Mouse (Mus musculus): Measurements from ENCODE around the gene 6430628N08Rik. TPM values are rescaled to one million over a fixed set of nuclear protein-coding genes. Genes with fewer than 3 reads are reported as not detected.
A peak's percentile ranks its signal among the peaks of the same experiment; 100 is the strongest.

Gene 6430628N08Rik
- polyA plus RNA-seq, 1 experiment from 2014 or later: not detected

- WGBS: 95% methylated on average over 5 of the region's 5 CpGs
- peaks cover 15% of the 10 kb centered on the region for H3K27me3 ChIP-seq (ENCODE audit: control insufficient read depth, insufficient read depth, low read length)
- ATAC-seq (ENCODE audit: low read depth): no peak
Observed at GRCm38 (mm10) chr4:115922688-115923087, 32.2 kb downstream of the 6430628N08Rik start.

DNA sequence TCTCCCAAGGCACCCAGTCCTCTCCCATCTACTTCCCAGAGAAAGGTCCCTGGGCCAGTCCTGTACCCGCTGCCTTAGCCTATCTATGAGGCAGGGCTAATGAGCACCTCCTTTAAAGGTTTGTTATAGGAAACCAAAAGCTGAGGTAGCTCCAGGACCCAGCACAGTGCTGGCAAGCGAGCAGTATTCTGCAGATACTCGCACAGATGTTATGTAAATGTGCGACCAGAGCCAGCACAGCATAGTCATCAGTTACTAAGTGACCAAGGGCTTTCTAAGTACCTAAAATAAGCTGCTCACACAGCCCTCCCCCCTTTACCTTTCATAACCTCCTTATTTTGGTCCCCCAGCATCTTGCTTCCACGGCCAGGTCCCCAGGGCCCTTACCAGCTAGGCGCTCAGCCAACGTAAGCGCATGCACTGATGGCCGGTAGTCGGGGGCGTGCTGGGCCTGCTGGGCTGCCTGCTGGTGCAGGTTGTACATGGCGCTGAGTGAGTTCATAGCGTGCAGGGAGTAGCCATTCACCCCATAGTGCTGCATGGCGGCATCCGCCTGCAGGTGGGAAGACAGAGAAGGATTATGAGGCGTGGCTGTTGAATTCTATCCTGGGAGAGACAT is 32.9 kb downstream of the 6430628N08Rik start:
- WGBS: 67% methylated on average over 16 of the region's 16 CpGs
- H3K9me3 ChIP-seq (ENCODE audit: control insufficient read depth, low read length): no peaks in the 10 kb centered on the region
- no peak overlapping the region for H3K4me3 ChIP-seq (ENCODE audit: low read depth, low read length)
- H3K9ac ChIP-seq (replicated peaks; ENCODE audit: low read depth, low read length): no peak overlapping the region
- ATAC-seq (ENCODE audit: low read depth): no peak
- no peak overlapping the region for H3K4me2 ChIP-seq (ENCODE audit: low read depth, low read length)
- H3K27ac ChIP-seq (ENCODE audit: low read depth, low read length): no peak overlapping the region
- 0 out of 2 replicates have a peak, but pooled peaks cover 2% of the 10 kb centered on the region for H3K4me1 ChIP-seq (ENCODE audit: control insufficient read depth, insufficient read depth, low read length)
- H3K27me3 ChIP-seq (ENCODE audit: control insufficient read depth, insufficient read depth, low read length): peaks cover 18% of the 10 kb centered on the region
- H3K36me3 ChIP-seq (ENCODE audit: control insufficient read depth, insufficient read depth, low read length): no peaks in the 10 kb centered on the region

More at GRCm38 (mm10) chr4:115922688-115923087, 32.2 kb downstream of the 6430628N08Rik start:
- H3K4me1 ChIP-seq (ENCODE audit: control insufficient read depth, insufficient read depth, low read length): 0 out of 2 replicates have a peak, but pooled peaks cover 5% of the 10 kb centered on the region
- H3K9me3 ChIP-seq (ENCODE audit: control insufficient read depth, low read length): no peaks in the 10 kb centered on the region
- no peak overlapping the region for H3K9ac ChIP-seq (replicated peaks; ENCODE audit: low read depth, low read length)
- H3K27ac ChIP-seq (ENCODE audit: low read depth, low read length): no peak overlapping the region
- no peak overlapping the region for H3K4me3 ChIP-seq (ENCODE audit: low read depth, low read length)
- H3K4me2 ChIP-seq (ENCODE audit: low read depth, low read length): no peak overlapping the region
- H3K36me3 ChIP-seq (ENCODE audit: control insufficient read depth, insufficient read depth, low read length): no peaks in the 10 kb centered on the region

DNA sequence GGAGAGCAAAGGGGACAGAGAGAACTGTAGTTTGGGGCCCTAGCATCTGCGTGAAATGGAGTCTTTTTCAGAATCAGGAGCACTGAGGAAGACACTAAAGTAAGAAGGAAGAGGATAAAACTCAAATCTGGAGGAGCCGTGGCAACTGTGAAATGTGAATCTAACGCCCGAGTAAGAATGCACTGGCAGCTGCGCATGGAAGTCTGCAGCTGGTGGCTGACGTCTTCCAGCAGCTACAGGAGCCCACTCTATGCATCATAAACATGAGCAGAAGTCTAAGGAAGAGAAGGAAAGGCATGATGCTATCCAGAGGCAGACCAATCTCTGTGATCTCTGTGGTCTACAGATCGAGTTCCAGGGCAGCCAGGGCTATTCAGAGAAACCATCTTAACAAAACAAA is 37.2 kb downstream of the 6430628N08Rik start:
- Histone ChIP-seq H3K9ac (replicated peaks; ENCODE audit: low read depth, low read length) (no peak overlapping the region), H3K27ac (ENCODE audit: low read depth, low read length) (no peak overlapping the region), H3K4me1 (ENCODE audit: control insufficient read depth, insufficient read depth, low read length) (0 out of 2 replicates have a peak, but pooled peaks cover 2% of the 10 kb centered on the region), H3K4me3 (ENCODE audit: low read depth, low read length) (no peak overlapping the region), H3K27me3 (ENCODE audit: control insufficient read depth, insufficient read depth, low read length) (peaks cover 49% of the 10 kb centered on the region), H3K36me3 (ENCODE audit: control insufficient read depth, insufficient read depth, low read length) (no peaks in the 10 kb centered on the region), H3K9me3 (ENCODE audit: control insufficient read depth, low read length) (no peaks in the 10 kb centered on the region), H3K4me2 (ENCODE audit: low read depth, low read length) (no peak overlapping the region)
- no peak for ATAC-seq (ENCODE audit: low read depth)
- 58% methylated on average over 7 of the region's 7 CpGs for WGBS

DNA sequence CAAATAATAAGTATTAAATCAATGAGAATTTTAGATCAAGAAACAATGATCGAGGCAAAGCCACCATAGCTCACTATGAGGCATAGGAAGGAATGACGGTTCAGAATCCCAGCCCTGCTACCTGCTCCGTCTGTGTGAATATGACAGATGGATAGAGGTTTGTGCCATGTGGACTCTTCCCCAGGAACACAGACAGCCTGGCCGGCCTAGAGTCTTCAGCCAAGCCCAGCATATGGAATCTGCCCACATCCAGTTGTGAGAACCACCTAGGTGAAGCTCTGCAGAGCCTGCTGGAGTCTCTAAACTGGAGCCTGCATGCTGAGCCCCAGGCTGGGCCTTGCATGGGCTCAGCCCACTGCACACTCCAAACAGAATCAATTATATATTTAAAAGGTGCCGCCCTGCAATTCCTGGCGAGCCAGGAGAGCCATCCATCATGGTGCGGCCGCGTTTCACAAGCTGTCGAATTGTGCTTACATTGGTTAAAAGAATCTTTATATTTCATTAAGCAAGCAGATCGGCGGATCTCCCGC is 41.2 kb downstream of the 6430628N08Rik start:
- Histone ChIP-seq H3K4me1 (ENCODE audit: control insufficient read depth, insufficient read depth, low read length) (no peaks in the 10 kb centered on the region), H3K4me2 (ENCODE audit: low read depth, low read length) (no peak overlapping the region), H3K27me3 (ENCODE audit: control insufficient read depth, insufficient read depth, low read length) (peaks cover 75% of the 10 kb centered on the region), H3K9ac (replicated peaks; ENCODE audit: low read depth, low read length) (no peak overlapping the region), H3K9me3 (ENCODE audit: control insufficient read depth, low read length) (no peaks in the 10 kb centered on the region), H3K4me3 (ENCODE audit: low read depth, low read length) (no peak overlapping the region), H3K36me3 (ENCODE audit: control insufficient read depth, insufficient read depth, low read length) (no peaks in the 10 kb centered on the region), H3K27ac (ENCODE audit: low read depth, low read length) (no peak overlapping the region)
- no peak for ATAC-seq (ENCODE audit: low read depth)
- WGBS: 27% methylated on average over 13 of the region's 13 CpGs

- WGBS: under 1% methylated on average over 36 of the region's 36 CpGs
- ATAC-seq (ENCODE audit: low read depth): peak; percentile 24; the same call in 1 of the 2 replicates
- Histone ChIP-seq H3K4me1 (ENCODE audit: control insufficient read depth, insufficient read depth, low read length) (peaks cover 6% of the 10 kb centered on the region), H3K36me3 (ENCODE audit: control insufficient read depth, insufficient read depth, low read length) (no peaks in the 10 kb centered on the region), H3K27me3 (ENCODE audit: control insufficient read depth, insufficient read depth, low read length) (peaks cover 50% of the 10 kb centered on the region), H3K4me3 (ENCODE audit: low read depth, low read length) (no peak overlapping the region), H3K9ac (replicated peaks; ENCODE audit: low read depth, low read length) (no peak overlapping the region), H3K4me2 (ENCODE audit: low read depth, low read length) (no peak overlapping the region), H3K9me3 (ENCODE audit: control insufficient read depth, low read length) (no peaks in the 10 kb centered on the region), H3K27ac (ENCODE audit: low read depth, low read length) (no peak overlapping the region)
Observed at GRCm38 (mm10) chr4:115935835-115936581, 45.5 kb downstream of the 6430628N08Rik start.

GRCm38 (mm10) chr4:115936646-115937045 is 46.2 kb downstream of the 6430628N08Rik start:
- H3K9me3 ChIP-seq (ENCODE audit: control insufficient read depth, low read length): no peaks in the 10 kb centered on the region
- H3K9ac ChIP-seq (replicated peaks; ENCODE audit: low read depth, low read length): no peak overlapping the region
- no peaks in the 10 kb centered on the region for H3K36me3 ChIP-seq (ENCODE audit: control insufficient read depth, insufficient read depth, low read length)
- peaks cover 6% of the 10 kb centered on the region for H3K4me1 ChIP-seq (ENCODE audit: control insufficient read depth, insufficient read depth, low read length)
- WGBS: 1% methylated on average over 20 of the region's 20 CpGs
- peak; percentile 24; the same call in 1 of the 2 replicates for ATAC-seq (ENCODE audit: low read depth)
- no peak overlapping the region for H3K27ac ChIP-seq (ENCODE audit: low read depth, low read length)
- no peak overlapping the region for H3K4me2 ChIP-seq (ENCODE audit: low read depth, low read length)
- H3K4me3 ChIP-seq (ENCODE audit: low read depth, low read length): no peak overlapping the region
- peaks cover 52% of the 10 kb centered on the region for H3K27me3 ChIP-seq (ENCODE audit: control insufficient read depth, insufficient read depth, low read length)

DNA sequence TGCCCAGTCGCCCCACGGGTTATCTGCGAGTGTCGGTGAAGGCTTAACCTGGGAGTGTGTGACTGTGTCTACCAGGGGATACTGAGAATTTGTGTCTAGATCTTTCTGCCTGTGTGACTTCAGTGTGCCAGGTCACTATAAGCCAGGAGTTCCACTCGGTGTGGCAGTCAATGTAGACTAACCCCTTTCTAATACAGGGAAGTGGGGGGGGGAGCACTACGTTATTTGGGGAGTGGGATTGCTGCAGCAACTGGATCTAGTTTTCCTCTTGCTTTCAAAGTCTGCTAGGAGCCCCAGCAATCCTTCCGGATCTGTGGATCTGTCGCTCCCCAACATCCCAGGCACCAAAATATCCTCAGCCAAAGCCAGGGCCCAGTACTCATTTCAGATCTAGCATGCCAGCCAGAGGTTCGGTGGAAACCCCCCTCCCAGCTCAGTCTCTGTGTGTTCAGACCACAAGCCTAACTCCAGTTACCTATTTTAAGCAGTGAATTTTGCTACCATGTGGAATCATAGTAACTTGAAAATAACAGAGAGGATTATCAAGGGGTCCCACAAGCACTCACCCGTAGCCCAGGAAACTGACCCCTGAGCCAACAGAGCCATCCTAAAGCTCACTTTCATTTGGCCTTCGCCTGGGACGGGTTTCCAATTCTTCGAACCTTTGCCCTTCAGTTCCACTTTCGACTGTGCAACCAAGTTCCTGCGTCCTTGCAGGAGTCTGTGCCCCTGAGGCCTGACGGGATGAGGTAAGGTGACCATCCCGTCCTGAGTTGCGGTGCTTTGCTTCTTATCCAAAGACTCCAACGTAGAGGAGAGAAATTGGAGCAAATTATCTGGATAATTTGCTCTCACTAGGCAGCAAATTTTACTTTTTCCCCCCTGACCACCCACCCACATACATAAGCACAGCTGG is 46.9 kb downstream of the 6430628N08Rik start:
- H3K9me3 ChIP-seq (ENCODE audit: control insufficient read depth, low read length): no peaks in the 10 kb centered on the region
- H3K9ac ChIP-seq (replicated peaks; ENCODE audit: low read depth, low read length): no peak overlapping the region
- no peak for ATAC-seq (ENCODE audit: low read depth)
- WGBS: 3% methylated on average over 19 of the region's 19 CpGs
- H3K27me3 ChIP-seq (ENCODE audit: control insufficient read depth, insufficient read depth, low read length): peaks cover 51% of the 10 kb centered on the region
- H3K4me2 ChIP-seq (ENCODE audit: low read depth, low read length): no peak overlapping the region
- peaks cover 6% of the 10 kb centered on the region for H3K4me1 ChIP-seq (ENCODE audit: control insufficient read depth, insufficient read depth, low read length)
- no peak overlapping the region for H3K4me3 ChIP-seq (ENCODE audit: low read depth, low read length)
- H3K36me3 ChIP-seq (ENCODE audit: control insufficient read depth, insufficient read depth, low read length): no peaks in the 10 kb centered on the region
- no peak overlapping the region for H3K27ac ChIP-seq (ENCODE audit: low read depth, low read length)

GRCm38 (mm10) chr4:115938276-115939160 is 48.1 kb downstream of the 6430628N08Rik start:
- 2% methylated on average over 37 of the region's 37 CpGs for WGBS
- no peak overlapping the region for H3K4me3 ChIP-seq (ENCODE audit: low read depth, low read length)
- H3K9ac ChIP-seq (replicated peaks; ENCODE audit: low read depth, low read length): no peak overlapping the region
- H3K36me3 ChIP-seq (ENCODE audit: control insufficient read depth, insufficient read depth, low read length): no peaks in the 10 kb centered on the region
- H3K27ac ChIP-seq (ENCODE audit: low read depth, low read length): no peak overlapping the region
- H3K4me2 ChIP-seq (ENCODE audit: low read depth, low read length): no peak overlapping the region
- H3K27me3 ChIP-seq (ENCODE audit: control insufficient read depth, insufficient read depth, low read length): peaks cover 49% of the 10 kb centered on the region
- no peaks in the 10 kb centered on the region for H3K9me3 ChIP-seq (ENCODE audit: control insufficient read depth, low read length)
- no peak for ATAC-seq (ENCODE audit: low read depth)
- peaks cover 6% of the 10 kb centered on the region for H3K4me1 ChIP-seq (ENCODE audit: control insufficient read depth, insufficient read depth, low read length)

All from neural tube, embryonic 14.5 days (tissue).